Mouse (Mus musculus): ENCODE measurements around the gene Zbtb12.
A peak's percentile ranks its signal among the peaks of the same experiment; 100 is the strongest.

Gene Zbtb12

DNA sequence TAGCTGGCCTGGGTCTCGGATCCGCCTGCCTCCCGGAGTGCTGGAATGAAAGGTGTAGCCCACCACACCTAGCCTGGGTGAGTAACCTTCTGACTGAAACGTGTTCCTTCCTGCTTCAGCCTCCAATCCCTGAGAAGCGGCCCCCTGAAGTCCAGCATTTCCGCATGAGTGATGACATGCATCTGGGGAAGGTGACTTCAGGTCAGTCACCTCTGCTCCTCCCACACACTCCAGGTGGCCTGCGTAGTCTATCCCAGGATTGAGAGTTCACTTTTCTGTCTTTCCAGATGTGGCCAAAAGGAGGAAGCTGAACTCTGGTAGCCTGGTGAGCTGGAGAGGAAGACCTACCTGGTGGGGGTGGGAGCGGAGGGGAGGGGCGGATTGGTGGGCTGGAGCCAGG lies 23.6 kb downstream of the Zbtb12 start:
- no peak for DNase-seq

DNA sequence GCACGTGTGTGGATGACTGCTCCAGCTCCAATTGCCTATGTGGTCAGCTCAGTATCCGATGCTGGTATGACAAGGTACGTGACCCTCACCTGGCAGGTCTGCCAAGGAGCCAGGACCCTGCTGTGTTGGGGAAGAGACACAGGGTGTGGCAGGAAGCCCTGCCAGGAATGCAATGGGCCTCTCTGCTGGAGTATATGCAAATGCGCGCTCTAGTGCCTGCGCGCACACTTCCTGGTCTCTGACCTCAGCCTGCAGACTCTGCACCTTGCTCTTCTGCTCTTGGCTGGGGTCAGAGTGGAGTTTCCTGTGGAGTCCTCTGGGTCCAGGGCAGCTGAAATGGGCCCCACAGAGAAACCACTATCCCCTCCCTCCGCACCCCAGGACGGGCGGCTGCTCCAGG lies 31.7 kb downstream of the Zbtb12 start:
- peak; percentile 50 for DNase-seq

DNA sequence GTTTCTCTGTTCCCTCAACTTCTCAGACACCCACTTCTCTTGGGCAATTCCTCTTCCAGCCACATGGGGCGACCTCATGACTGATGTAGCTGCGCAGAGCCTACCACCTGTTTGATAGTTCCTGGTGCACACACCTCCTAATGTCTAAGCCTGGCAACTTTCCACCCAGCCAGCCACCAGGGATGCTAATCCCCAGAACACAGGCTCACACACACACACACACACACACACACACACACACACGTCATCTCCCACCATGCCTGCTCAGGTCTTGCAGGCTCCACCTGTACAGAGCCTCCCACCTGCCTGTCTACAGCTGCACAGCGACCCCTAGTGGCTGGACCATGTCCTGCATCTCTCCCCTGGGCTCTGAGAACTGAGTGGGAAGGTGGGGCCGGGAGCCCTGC lies 32.7 kb downstream of the Zbtb12 start:
- DNase-seq = peak; percentile 90

DNA sequence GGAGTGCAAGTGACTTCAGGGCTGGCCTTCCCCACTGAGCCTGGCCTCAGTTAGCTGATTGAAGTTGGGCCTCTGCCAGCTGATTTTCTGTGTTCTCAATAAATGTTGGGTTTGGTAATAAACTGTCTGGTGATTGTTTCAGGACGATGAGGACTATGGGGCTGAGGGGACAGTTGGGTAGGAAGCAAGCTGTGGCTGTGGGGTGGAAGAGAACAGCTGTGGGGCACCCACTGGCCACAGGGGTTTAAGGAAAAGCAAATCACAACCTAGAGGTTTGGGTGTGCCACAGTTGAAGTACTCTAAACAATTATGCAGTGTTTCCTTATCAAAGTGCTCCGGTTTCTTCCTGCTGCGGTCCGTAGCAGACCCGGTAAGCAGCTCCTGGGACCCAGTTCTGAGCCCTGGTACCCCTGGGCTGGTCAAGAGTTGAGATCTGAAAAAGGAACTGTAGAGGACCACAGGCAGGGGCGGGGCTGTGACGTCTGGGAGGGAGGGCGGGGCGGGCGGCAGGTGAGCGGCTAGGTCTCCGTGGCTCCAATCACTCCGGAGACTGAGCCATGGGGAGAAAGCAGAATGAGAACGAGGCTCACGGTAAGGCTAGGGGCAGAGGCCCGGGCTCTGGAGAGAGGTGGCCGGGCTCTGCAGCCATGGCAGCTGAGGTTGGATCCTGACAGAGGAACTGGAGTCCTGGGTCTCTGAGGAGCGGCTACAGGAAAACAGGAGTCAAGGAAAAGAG lies 34.8 kb downstream of the Zbtb12 start, which contains the start of gene Slc44a4:
TSS of gene Slc44a4 (plus strand) at position 537 of the 736 bp plus-strand sequence.
- DNase-seq = peak; percentile 64

DNA sequence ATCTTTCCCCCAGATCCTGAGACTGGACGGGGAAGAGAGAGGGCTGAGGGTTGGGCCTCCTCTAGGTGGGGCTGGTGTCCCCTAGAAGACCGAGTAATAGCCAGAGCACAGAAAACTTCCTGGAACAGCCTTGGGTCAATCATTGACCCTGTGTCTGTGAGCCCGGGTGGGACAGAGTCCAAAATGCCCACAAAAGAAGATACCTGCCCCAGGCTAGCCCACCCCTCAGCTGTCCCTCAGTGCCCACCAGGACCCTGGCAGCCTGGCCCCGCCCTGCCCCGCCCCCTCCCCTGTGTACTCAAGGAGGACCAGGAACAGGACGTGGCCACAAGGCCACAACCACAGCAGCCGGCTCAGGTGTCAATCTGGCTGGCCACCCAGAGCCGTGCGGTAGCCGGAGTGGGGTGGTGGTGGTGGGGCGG lies 36.1 kb downstream of the Zbtb12 start:
- DNase-seq = peak; percentile 80

DNA sequence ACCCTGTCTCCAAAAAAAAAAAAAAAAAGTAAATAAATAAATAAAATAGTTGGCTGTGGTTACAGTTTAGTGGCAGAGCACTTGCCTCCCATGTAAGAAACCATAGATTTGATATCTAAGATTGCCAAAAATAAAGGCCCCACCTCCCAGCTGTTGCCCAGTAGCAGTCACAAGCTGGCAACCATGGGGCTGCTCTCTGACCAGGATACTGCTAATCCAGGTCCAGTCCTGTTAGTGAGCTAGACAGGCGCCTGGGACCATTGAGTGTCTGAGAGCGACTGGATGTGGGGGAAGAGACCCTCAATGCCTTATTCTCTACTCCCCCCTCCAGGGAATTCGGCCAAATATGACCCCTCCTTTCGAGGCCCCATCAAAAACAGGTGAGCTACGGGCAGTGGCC lies 37.0 kb downstream of the Zbtb12 start:
- DNase-seq = no peak

DNA sequence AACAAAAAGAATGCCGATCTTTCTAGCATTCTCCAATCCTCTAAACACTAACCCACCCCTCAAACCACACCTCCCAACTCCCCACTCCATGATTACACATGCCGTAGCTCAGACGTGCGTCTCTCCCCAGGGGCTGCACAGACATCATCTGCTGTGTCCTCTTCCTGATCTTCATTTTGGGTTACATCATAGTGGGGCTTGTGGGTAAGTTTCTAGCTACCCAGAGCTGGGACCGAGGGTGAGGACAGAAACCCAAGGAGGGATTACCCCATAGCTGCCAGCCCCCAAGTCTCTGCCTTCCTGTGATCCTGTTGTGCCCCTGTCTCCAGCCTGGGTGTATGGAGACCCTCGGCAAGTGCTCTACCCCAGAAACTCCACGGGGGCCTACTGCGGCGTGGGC lies 37.9 kb downstream of the Zbtb12 start:
- DNase-seq = no peak

DNA sequence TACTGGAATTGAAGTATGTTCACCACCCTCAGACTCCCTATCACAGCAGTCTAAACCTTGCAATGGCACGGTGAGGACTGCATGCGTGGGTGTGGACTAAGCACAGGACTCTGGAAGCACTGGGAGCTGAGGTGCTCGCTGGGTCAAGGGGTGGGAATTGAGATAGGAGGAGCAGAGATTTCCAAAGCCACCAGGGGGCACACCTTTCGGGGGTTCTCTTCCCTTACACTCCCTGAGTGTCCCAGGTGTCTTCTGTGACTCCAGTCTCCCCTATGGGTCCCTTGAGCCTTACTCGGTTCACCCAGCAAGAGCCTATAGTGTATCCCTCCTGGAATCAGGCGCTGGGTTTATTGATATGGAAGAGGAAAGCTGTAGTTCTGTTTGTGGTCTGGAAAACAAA lies 43.7 kb downstream of the Zbtb12 start:
- DNase-seq = no peak

DNA sequence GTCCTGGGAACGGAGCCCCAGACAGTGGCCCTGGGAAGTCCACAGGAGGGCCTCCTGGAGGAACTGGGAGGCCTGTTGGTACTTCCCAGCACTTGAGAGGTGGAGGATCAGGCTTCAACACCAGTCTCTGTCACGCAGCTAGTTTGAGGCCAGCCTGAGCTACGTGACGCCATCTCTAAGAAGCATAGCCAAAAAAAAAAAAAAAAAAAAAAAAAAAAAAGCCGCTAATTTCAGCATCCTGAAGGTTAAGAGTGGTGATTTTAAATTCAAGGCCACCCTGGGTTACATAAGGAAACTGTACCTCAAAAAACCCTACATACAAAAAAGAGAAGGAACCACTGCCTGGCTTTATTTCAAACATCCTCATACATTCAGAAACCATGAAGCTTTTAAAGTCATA lies 45.0 kb downstream of the Zbtb12 start:
- DNase-seq = no peak

DNA sequence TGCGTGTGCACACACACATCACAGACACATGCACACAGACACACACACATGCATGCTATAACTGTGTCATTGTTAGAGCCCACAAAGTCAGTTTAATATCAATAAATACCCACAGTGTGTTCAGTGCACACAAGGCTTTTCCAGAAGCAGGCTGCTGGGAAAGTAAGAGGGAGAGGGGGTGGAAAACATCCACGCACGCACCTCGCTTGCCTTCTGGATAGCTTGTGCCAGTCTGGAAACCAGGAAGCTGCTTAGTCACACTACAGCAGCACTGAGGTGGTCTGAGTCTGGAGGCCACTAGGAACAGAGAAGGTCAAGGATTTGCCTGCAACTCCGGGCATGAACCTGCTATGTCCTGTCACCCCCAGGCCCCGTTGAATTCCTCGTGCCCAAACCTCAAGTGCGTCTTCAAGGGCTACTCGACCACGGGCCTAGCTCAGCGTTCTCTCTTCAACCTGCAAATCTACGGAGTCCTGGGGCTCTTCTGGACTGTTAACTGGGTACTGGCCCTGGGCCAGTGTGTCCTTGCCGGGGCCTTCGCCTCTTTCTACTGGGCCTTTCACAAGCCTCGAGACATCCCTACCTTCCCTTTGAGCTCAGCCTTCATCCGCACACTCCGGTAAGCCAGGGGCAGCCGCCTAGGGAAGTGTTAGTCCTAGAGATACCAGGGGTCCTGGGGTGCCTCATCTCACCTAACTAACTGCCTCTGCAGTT lies 48.2 kb downstream of the Zbtb12 start:
- no peak for DNase-seq

DNA sequence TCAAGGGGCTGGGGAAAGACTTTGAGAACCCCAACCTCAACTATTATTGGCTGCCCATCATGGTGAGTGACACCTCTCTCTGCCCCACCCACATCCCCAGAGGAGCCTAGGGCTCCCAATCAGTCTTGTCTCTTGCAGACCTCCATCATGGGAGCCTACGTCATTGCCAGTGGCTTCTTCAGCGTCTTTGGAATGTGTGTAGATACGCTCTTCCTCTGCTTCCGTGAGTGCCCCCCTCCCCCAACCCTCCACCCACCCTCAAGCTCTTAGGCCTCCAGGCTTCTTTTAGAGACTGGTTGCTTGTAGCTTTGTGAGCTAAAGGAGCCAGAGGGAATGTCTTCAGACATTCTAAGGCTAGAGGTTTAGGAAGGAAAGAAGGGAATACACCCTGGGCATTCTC lies 49.6 kb downstream of the Zbtb12 start:
- DNase-seq = no peak

DNA sequence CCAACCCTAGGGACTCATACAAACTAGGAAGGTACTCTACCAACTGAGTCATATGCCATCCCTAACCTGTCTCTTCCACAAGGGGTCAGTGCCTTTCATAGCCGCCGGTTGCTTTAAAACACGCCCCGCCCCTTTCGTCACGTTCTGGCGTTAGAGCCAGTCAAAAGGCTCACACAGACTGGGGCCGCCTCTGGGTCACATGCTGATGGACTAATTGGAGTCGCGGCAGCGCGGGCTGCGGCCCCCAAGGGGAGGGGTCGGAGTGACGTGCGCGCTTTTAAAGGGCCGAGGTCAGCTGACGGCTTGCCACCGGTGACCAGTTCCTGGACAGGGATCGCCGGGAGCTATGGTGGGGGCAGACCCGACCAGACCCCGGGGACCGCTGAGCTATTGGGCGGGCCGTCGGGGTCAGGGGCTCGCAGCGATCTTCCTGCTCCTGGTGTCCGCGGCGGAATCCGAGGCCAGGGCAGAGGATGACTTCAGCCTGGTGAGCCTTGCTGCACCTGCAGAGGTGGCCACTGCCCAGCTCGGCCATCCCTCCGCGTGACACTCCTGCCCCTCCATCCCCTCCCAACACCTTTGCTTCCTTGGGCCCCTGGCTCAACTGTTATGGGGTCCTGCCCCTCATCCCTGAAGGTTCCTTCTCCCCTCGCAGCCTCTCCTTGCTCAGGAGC lies 51.9 kb downstream of the Zbtb12 start, which contains the start of gene Neu1:
TSS of gene Neu1 (plus strand) at position 193 of the 674 bp plus-strand sequence.
- peak; percentile 99 for DNase-seq

DNA sequence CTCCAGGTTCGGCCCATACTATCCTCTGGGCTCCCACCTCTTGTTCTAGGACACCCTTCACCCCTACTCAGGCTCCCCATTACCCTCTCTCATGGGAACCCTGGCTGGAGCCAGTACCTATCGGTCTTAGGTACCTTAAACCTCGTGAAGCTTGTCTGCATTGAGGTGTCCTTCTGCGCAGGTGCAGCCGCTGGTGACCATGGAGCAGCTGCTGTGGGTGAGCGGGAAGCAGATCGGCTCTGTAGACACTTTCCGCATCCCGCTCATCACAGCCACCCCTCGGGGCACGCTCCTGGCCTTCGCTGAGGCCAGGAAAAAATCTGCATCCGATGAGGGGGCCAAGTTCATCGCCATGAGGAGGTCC lies 52.4 kb downstream of the Zbtb12 start:
- DNase-seq = peak; percentile 47

DNA sequence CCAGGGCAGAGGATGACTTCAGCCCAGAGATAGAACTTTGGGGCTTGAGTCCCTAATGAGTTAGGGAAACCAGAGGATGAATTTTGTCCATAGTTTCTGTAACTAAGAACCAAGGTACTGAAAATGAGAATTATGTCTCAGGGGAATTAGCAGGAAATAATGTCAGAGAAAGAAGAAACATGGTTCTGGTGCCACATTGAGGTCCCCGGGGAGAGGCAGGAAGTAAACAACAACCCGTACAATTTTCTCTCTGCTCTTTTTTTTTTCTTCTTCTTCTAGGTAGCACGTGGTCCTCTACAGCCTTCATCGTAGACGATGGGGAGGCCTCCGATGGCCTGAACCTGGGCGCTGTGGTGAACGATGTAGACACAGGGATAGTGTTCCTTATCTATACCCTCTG lies 53.0 kb downstream of the Zbtb12 start:
- no peak for DNase-seq

DNA sequence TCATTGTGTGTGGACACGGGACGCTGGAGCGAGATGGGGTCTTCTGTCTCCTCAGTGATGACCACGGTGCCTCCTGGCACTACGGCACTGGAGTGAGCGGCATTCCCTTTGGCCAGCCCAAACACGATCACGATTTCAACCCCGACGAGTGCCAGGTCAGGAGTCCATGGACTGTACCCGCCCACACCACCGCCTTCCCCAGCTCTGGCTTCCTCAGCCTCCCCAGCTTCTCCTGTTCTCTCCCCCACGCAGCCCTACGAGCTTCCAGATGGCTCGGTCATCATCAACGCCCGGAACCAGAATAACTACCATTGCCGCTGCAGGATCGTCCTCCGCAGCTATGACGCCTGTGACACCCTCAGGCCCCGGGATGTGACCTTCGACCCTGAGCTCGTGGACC lies 54.7 kb downstream of the Zbtb12 start:
- peak; percentile 63 for DNase-seq

DNA sequence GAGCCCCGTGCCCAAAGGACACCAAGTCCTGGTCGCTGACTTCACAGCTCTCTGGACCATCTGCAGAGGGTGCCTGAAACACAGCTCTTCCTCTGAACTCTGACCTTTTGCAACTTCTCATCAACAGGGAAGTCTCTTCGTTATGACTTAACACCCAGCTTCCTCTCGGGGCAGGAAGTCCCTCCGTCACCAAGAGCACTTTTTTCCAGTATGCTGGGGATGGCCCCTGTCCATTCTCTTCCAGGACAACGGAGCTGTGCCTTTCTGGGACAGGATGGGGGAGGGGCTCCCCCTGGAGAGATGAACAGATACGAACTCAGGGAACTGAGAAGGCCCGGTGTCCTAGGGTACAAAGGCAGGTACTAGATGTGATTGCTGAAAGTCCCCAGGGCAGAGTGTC lies 55.5 kb downstream of the Zbtb12 start:
- peak; percentile 55 for DNase-seq

DNA sequence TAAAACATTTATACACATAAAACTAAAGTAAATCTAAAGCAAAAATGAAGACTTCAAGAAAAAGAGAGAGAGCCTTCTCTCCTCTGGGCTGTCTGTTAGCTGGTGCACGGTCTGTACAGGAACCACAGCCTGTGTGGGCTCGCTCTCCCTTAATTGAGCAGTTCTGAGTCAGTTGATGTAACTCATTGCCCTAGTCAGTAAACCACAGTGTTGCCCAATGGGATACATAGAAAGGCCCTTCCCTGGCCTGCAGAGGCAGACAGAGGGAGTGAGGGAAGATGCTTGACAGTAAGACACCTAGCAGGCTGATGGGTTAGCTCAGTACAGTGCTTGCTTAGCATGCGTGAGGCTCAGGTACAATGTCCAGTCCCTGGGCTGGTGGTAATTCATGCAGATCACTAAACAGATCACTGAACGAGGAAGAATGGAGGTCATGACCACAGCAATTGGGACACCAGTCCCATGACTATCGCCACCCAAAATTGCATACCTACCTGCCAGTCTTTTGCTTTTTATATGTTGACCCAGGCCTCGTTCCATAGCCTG lies 58.8 kb downstream of the Zbtb12 start:
- no peak for DNase-seq

DNA sequence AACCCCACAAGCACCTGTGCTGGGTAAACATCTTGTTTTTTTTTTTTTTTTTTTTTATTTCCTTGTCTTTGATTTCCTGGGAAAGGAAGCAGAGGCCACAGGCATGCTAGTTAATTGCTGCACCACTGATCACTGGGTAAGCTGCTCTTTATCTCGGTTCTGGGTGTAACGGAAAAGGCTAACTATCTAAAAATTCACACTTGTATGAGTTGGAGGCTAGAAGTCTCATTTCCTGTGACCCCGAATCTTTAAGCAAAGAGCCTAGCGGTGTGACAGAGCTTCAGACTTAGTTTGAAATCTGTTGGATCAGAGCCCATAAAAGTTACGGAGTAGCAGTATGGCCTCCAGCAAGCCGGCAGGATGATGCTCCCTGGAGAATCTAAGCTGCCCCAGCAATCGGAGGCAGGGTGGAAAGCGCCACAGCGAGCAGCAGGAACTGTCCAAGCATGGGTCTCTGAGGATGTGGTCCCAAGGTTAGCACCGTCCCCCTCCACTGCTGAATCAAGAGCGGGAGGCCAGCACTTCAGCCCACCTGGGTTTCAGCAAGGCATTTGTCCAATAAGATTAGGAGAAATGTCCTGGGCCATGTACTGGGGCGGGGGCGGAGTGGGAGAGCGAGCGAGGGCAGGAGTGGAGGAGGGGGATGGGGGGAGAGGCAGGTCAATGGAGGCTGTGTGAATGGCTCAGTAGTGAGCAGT lies 62.2 kb downstream of the Zbtb12 start:
- peak; percentile 47 for DNase-seq

DNA sequence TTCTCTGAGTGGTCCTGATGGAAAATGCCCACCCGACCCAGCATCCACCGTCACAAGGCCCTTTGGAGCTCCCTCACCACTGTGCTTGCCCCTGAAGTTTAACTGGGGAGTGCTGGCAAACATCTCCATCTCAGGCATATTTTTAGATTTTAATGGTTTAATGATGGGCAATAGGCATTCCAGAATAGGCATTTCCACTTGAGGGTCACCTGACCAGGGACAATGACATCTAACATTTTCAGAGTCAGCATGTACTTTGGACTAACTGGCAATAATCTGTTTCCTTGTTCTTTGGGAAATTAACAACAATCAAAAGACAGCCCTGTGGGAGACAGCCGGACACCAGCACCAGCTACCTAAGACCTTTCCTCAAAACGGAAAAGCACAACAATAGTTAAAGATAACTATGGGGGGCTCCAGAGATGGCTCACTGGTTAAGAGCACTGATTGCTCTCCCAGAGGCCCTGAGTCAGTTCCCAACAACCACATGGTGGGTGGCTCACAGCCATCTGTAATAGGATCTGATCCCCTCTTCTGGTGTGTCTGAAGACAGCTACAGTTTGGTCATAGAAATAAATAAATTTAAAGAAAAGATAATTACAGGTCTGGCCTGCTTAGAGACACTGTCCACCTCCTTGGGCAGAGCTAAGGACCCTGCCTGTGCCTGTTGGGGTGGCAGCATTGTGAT lies 64.0 kb downstream of the Zbtb12 start:
- no peak for DNase-seq

DNA sequence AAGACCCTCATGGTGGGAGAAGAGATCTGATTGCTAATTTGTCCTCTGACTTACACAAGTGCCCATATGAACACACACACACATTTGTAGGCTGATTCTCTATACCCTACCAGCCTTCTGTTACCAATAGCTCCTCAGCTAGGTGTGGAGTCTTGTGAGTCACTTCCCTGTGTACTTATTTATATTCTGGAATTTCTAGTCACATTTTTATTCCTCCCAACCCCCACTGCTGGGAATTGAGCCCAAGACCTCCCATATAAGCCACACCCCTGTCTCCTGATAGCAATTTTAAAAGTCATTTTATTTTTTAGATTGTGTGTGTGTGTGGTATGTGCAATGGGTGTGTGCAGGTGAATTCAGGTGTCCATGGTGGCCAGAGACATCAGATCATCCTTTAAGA lies 65.1 kb downstream of the Zbtb12 start:
- peak; percentile 42 for DNase-seq
